Mouse (Mus musculus) limb, embryonic 11.5 days (tissue): ENCODE data around the gene Nfix. TPM values are rescaled to one million over a fixed set of nuclear protein-coding genes. Genes with fewer than 3 reads are reported as not detected.
A peak's percentile ranks its signal among the peaks of the same experiment; 100 is the strongest.

Source experiments
- ATAC-seq: fragments of 200-750 bp; cut with Nextera tagmentation; 2 replicates; pipeline ENCODE4 v1.8.0; 2017; ENCODE audit warnings: low read depth; ENCODE audit not compliant: insufficient number of reproducible peaks, low FRiP score, low TSS enrichment
- DNase-seq: peaks from one replicate; pipeline ENCODE4 v3.0.0-alpha.2; 2015; ENCODE audit warnings: low spot score
- H3K27ac ChIP-seq: fragments of 300-500 bp; sonication (generic); replicated peaks from 2 replicates; pipeline ENCODE4 v1.5.1; 2014; ENCODE audit warnings: low read depth, mild to moderate bottlenecking, low read length
- H3K27me3 ChIP-seq: fragments of 300-500 bp; sonication (generic); 2 replicates; pipeline ENCODE4 v1.6.1; 2014; ENCODE audit warnings: mild to moderate bottlenecking, low read length, mixed read lengths; ENCODE audit not compliant: control insufficient read depth, insufficient read depth
- H3K36me3 ChIP-seq: fragments of 300-500 bp; sonication (generic); 2 replicates; pipeline ENCODE4 v1.6.1; 2014; ENCODE audit warnings: mild to moderate bottlenecking, low read length, moderate library complexity, mixed read lengths; ENCODE audit not compliant: control insufficient read depth, insufficient read depth
- H3K4me1 ChIP-seq: fragments of 300-500 bp; sonication (generic); 2 replicates; pipeline ENCODE4 v1.6.1; 2014; ENCODE audit warnings: low read length, mixed read lengths; ENCODE audit not compliant: control insufficient read depth, insufficient read depth
- H3K4me2 ChIP-seq: fragments of 300-500 bp; sonication (generic); 2 replicates; pipeline ENCODE4 v1.6.1; 2014; ENCODE audit warnings: low read depth, mild to moderate bottlenecking, moderate library complexity; ENCODE audit not compliant: severe bottlenecking
- H3K4me3 ChIP-seq: fragments of 300-500 bp; sonication (generic); 2 replicates; pipeline ENCODE4 v1.5.1; 2014; ENCODE audit warnings: low read depth, low read length
- H3K9ac ChIP-seq: fragments of 300-500 bp; sonication (generic); 2 replicates; pipeline ENCODE4 v1.6.1; 2014; ENCODE audit warnings: mild to moderate bottlenecking, low read length
- H3K9me3 ChIP-seq: fragments of 300-500 bp; sonication (generic); 2 replicates; pipeline ENCODE4 v1.6.1; 2016; ENCODE audit warnings: low read length; ENCODE audit not compliant: control insufficient read depth
- WGBS: fragments of 180-500 bp; shearing (Covaris S2); extraction: QIAGEN DNeasy Blood & Tissue Kit; methylation state at CpG from one replicate; pipeline ENCODE4 v1.1.7; 2014; 5-methylcytosine and 5-hydroxymethylcytosine counted together
- polyA plus RNA-seq: library from polyadenylated mRNA; unstranded; fragments of >200 nt; fragmentation: Nextera tagmentation; extraction: Ambion mirVana; gene quantifications from 2 replicates; pipeline ENCODE4 v1.2.1, GENCODE M21; 2014

The Nfix gene
- polyA plus RNA-seq, 1 experiment from 2014 or later = 4.6 TPM

DNA sequence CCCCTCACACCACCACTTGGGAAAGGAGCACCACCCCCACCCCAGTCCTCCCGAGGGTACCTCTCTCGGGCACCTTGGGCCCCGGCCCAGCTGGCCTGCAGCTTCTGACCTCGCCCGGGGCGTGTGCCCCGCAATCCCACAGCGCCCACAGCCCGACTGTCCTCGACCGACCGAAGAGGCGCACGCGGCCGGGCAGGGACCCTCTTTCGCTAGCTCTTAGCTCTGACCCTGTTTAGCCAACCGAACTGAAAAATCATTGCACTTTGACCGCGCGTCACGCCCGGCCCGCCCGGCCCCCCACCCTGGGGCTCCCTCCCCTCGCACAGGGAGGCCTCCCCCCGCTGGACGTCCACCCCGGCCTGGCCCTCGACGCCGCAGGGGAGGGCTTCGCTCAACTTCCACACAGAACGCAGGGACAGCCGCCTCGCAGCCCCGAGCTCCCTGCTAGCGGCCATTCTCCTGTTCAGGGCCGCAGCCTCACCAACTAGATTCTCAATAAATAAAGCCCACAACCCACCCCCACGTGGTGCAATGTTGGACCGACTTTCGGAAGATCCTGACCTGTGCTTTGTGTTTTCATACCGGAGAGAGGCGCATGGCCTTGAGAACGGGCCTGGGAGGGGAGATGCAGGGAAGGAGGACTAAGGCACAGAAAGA lies 93.4 kb downstream of the Nfix start:
- Histone ChIP-seq H3K9me3 (no peaks in the 10 kb centered on the region), H3K27me3 (peaks cover 62% of the 10 kb centered on the region), H3K4me3 (peak overlapping the region; percentile 16), H3K36me3 (no peaks in the 10 kb centered on the region), H3K4me1 (peaks cover 58% of the 10 kb centered on the region), H3K9ac (peak overlapping the region; percentile 48), H3K4me2 (peak overlapping the region; percentile 38), H3K27ac (no peak overlapping the region)
- peak; percentile 63 for DNase-seq
- WGBS = 1% methylated on average over 44 of the region's 45 CpGs
- no peak for ATAC-seq

DNA sequence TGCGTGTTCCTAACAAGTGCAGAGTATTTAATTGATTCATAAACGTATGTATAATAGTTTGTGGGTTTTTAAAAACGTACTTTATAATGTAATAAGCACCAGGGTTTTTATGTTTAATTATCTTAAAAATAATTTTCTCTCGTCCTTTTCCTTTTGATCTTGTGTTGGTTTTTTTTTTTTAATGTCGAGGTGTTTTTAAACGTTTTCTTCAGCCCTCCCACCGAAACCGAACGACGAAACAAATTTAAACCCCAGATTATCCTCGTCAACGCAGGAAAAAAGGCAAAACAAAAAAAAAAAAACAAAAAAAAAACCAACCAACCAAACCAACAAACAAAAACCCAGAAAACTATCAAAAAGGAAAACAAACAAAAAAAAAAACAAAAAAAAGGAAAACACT lies 94.2 kb downstream of the Nfix start:
- Histone ChIP-seq H3K9ac (0 out of 2 replicates have a peak overlapping the region, but pooled peaks have one; percentile 37), H3K4me2 (peak overlapping the region; percentile 36), H3K27ac (no peak overlapping the region), H3K4me3 (peak overlapping the region; percentile 19), H3K36me3 (no peaks in the 10 kb centered on the region), H3K9me3 (no peaks in the 10 kb centered on the region), H3K27me3 (peaks cover 68% of the 10 kb centered on the region), H3K4me1 (peaks cover 58% of the 10 kb centered on the region)
- DNase-seq (no peak), ATAC-seq (no peak)
- under 1% methylated on average over 12 of the region's 12 CpGs for WGBS

DNA sequence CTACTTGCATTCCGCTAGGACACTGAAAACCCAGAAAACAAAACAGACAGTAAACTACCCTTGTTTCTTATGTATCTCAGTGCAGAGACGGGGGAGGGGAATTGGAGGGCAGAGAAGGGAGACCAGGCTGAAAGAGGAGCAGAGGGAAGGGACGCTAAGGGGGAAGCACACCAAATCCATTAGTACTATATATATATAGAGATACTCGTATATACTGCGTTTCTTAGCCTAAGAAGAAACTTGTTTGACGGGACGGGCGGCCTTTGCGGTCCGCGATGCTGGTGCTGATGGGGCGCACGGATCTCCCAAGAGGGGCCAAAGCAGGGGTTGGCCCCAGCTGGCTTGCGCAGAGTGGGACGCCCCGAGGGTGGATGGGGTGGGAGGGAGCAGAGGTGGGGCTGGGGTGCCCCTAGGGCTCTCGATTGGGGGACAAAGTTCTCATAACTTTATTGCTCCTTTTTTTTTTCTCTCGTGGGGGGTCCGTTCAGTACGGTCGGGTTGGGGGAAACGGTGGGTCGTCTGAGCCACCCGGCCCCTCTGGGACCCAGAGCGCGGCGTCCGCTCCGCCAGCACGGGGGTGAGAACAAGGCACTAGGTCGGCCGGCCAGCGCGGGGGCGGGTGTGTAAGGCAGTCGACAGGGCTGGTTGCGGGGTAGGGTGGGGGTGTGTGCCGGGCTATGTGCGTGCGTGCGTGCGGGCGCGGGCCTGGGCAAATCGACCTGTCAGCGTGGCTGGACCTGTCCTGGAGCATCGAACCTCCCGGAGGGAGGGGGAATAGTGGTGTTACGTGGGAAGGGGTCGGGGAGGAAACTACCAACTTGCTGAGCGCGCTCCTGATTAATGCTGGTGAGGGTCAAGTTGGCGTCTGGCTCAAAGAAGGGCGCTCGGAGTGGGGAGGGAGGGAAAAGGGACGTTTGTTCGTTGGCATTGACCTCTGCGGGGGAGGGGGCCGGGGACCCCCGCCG lies 95.0 kb downstream of the Nfix start:
- H3K27ac ChIP-seq = no peak overlapping the region
- H3K9ac ChIP-seq = 0 out of 2 replicates have a peak overlapping the region, but pooled peaks have one; percentile 37
- H3K27me3 ChIP-seq = peaks cover 68% of the 10 kb centered on the region
- H3K4me2 ChIP-seq = peak overlapping the region; percentile 36
- H3K4me3 ChIP-seq = peak overlapping the region; percentile 19
- DNase-seq = peak; percentile 61
- 1% methylated on average over 58 of the region's 61 CpGs for WGBS
- no peaks in the 10 kb centered on the region for H3K36me3 ChIP-seq
- peaks cover 55% of the 10 kb centered on the region for H3K4me1 ChIP-seq
- no peak for ATAC-seq
- no peaks in the 10 kb centered on the region for H3K9me3 ChIP-seq

DNA sequence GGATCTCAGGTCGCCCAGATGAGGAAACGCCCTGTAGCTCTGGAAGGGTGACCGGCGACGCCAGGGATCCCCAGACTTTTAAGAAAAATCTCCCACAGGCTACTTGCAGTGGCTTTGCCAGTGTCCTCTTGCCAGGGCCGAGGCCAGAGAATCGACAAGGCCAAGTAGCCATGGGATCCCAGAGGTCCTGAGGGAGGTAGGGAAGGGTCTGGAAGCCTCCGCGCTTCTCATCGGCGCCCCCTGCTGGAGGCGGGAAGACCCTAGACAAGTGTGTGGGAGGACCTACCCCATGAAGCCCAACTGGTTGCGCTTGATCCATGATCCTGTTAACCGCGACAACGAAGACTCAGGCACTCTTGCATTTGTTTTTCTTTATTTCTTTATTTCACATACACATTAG lies 95.8 kb downstream of the Nfix start:
- DNase-seq (peak; percentile 91), ATAC-seq (no peak)
- Histone ChIP-seq H3K27me3 (peaks cover 68% of the 10 kb centered on the region), H3K4me2 (peak overlapping the region; percentile 42), H3K36me3 (no peaks in the 10 kb centered on the region), H3K9me3 (no peaks in the 10 kb centered on the region), H3K9ac (no peak overlapping the region), H3K4me1 (peaks cover 51% of the 10 kb centered on the region), H3K27ac (0 out of 2 replicates have a peak overlapping the region, but pooled peaks have one; percentile 52), H3K4me3 (no peak overlapping the region)
- WGBS = 2% methylated on average over 16 of the region's 16 CpGs

DNA sequence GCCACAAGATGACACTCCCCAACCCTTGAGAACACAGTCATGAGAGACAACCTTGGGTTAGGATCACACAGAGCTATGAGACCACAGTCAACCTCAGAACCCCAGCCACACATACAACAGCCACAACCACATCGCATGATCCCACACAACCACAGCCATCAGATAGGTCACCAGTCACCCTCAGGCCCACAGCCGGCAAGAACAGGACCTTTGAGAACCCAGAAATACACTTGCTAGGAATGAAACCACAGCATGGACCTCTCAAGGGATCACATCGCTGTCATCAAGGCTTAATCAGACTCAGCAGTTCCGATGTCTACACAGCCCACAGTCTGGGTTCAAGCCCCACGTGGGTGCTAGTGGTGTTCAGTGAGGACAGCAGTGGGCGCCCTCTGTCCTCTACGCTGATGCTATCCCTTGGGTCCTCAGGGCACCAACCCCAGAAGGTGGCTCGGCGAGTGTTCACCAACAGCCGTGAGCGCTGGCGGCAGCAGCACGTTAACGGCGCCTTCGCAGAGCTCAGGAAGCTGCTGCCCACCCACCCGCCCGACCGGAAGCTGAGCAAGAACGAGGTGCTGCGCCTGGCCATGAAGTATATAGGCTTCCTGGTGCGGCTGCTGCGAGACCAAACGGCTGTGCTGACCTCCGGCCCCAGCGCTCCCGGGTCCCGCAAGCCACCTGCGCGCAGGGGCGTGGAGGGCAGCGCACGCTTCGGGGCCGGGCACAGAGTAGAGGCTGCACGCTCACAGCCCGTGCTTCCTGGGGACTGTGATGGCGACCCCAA lies 96.5 kb downstream of the Nfix start:
- Histone ChIP-seq H3K9ac (0 out of 2 replicates have a peak overlapping the region, but pooled peaks have one; percentile 17), H3K9me3 (no peaks in the 10 kb centered on the region), H3K4me2 (peak overlapping the region; percentile 42), H3K27me3 (peaks cover 68% of the 10 kb centered on the region), H3K4me1 (peaks cover 45% of the 10 kb centered on the region), H3K27ac (0 out of 2 replicates have a peak overlapping the region, but pooled peaks have one; percentile 52), H3K4me3 (peak overlapping the region; percentile 19), H3K36me3 (peaks cover 4% of the 10 kb centered on the region; the same call in 1 of the 2 replicates)
- DNase-seq (no peak), ATAC-seq (no peak)
- WGBS = 8% methylated on average over 38 of the region's 38 CpGs

DNA sequence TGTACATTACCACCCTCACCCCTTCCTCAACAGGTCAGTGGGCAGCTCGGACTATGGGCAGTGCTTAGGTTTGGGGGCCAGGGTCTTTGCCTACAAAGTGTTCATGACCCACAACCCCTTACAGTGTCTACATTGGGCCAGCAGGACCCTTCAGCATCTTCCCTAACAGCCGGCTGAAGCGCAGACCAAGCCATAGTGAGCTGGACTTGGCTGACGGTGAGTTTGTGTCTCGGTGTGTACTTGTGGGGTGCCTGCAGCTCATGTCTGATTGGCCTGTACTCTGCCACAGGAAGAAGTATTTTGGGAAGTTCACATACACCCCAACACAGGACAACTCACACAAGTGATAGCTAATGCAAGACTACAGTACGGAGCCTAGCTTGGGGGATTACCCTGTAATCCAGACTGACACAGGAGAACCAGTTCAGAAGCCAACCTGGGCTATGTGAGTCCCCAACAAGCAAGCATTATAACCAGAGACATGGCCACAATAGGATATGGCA lies 97.1 kb downstream of the Nfix start:
- H3K9ac ChIP-seq = no peak overlapping the region
- H3K27ac ChIP-seq = no peak overlapping the region
- peaks cover 8% of the 10 kb centered on the region; the same call in 1 of the 2 replicates for H3K36me3 ChIP-seq
- 82% methylated on average over 6 of the region's 6 CpGs for WGBS
- H3K9me3 ChIP-seq = no peaks in the 10 kb centered on the region
- peak overlapping the region; percentile 19 for H3K4me3 ChIP-seq
- ATAC-seq (no peak), DNase-seq (no peak)
- H3K4me1 ChIP-seq = peaks cover 40% of the 10 kb centered on the region
- no peak overlapping the region; the same call in 1 of the 2 replicates for H3K4me2 ChIP-seq
- peaks cover 63% of the 10 kb centered on the region for H3K27me3 ChIP-seq

DNA sequence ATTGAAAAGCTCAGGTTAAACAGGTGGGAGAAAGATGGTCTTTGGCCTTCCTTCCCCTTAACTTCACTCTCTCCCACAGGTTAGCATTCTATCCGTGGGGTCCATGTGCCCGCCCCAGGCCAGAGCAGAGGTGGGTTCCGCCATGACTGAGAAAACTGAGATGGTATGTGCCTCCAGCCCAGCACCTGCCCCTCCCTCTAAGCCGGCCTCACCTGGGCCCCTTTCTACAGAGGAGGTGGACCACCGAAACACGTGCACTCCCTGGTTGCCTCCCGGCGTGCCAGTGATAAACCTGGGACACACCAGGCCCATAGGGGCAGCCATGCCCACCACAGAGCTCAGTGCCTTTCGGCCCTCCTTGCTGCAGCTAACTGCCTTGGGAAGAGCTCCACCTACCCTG lies 97.6 kb downstream of the Nfix start:
- no peak overlapping the region; the same call in 1 of the 2 replicates for H3K4me3 ChIP-seq
- no peak overlapping the region; the same call in 1 of the 2 replicates for H3K4me2 ChIP-seq
- no peak for DNase-seq

More for the DNA sequence above, 97.6 kb downstream of the Nfix start:
- Histone ChIP-seq H3K27ac (no peak overlapping the region), H3K4me1 (peaks cover 36% of the 10 kb centered on the region), H3K9me3 (no peaks in the 10 kb centered on the region), H3K27me3 (peaks cover 58% of the 10 kb centered on the region), H3K9ac (no peak overlapping the region), H3K36me3 (peaks cover 11% of the 10 kb centered on the region; the same call in 1 of the 2 replicates)
- ATAC-seq = no peak
- 74% methylated on average over 9 of the region's 9 CpGs for WGBS
